Mouse (Mus musculus) liver, adult 2 months (tissue): ENCODE results near the gene Atp6v1a.

Source experiments
- CTCF ChIP-seq: fragments of 200-500 bp; IDR thresholded peaks from 2 replicates; pipeline ENCODE4 v1.5.1; 2011; ENCODE audit warnings: low read depth, low read length, control low read depth
- POLR2A ChIP-seq: fragments of 200-500 bp; IDR thresholded peaks from 2 replicates; pipeline ENCODE4 v1.6.1; 2011; ENCODE audit warnings: low read length, control low read depth; ENCODE audit not compliant: insufficient read depth; ENCODE audit errors: extremely low read depth

DNA sequence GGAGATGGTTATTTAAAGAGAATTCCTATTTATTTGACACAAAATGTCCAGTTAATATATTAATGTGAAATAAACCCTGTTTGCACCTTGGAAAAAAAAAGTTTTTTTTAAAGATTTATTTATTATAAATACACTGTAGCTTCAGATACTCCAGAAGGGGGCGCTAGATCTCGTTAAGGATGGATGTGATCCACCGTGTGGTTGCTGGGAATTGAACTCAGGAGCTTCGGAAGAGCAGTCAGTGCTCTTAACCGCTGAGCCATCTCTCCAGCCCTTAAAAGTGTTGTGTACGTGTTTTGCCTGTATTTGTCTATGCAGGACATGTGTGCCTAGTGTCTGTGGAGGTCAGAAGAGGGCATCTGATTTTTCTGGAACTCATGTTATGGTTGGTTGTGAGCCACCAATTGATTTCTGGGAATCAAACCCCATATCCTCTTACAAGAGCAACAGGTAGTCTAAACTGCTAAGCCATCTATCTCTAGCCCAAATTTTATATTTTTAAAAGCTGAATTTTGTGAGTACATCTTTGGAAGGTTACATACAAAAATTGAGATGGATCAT is 15.1 kb upstream of the Atp6v1a start:
- no peak; the same call in 1 of the 2 replicates for TF ChIP-seq CTCF
- TF ChIP-seq POLR2A: no peak
